Mouse (Mus musculus): ENCODE results near the gene Cryba2.

Cryba2 gene

DNA sequence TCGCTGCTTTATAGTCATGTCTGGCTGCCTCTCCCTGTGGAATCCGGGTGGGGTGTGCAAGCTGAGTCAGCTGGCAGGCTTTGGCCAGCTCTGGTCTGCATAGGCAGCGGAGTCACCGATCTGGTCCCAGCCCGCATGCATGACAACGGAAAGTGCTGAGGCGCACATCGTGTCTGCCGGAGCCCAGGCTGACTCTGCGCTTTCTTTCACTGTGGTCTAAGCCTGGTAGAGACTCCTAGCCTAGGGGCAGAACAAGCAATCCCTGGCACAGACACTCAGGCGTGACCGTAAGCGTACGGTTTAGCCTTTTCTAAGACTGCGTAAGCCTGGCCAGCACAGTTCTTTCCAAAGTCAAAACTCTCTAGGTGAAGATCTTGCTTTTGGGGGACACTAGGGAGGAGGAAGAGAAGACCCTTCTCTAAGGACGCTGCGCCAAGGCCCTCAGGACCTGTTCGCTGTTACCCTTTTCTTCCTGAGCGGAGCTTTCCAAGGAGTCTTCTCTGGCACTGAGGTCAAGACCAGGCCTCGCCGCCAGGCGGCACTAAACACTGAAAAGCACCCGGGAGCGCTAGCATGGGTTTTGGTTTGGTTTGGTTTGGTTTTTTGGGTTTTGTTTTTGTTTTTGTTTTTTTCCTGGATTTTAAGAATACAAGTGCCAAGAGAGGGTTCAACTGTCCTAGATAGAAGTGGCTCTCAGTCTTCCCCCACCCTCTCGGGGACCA lies at the start of gene Cryba2:
Gene Cryba2 (minus strand): TSS at position 10 of the 722 bp plus-strand sequence.
- Histone ChIP-seq H3K36me3 (ENCODE audit: control insufficient read depth, insufficient read depth, low read length, poor library complexity, severe bottlenecking) (no peaks in the 10 kb centered on the region), H3K27me3 (ENCODE audit: control insufficient read depth, insufficient read depth, low read length, poor library complexity, severe bottlenecking) (no peaks in the 10 kb centered on the region; the same call in 1 of the 2 replicates)
- DNase-seq (ENCODE audit: low read depth, low spot score): peak; percentile 29

DNA sequence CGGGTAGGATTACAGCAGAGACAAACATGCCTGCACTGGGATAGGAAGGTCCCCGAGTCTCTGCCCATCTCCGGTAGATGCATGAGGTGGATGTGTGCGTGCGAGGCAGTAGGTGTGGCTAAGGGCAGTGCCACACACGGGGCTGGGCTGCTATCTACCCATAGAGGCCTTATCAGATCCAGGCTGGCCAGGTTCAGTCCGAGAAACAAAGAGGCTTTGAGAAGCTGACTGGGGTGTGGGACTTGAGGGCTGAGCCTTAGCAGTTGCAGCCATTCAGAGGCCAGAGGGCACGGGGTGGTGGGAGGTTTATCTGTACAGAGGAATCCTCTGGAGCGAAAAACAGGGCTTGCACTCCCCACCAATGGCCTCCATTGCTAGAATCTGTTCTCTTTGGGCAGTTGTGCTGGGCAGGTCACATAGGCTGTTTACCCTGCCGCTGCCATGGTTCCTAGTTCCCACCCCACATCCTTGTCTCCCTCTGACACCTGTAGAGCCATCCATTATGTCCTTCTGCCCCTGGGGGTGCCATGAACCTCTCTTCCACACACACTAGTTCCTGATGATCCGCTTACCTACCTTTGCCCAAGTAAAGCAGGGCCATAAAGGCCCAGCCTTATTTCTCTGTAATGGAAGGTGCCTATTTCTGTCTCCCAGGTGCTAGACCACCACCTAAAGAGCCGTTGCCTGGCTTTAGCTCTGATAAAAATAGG lies 48.9 kb upstream of the Cryba2 start:
- Histone ChIP-seq H3K36me3 (ENCODE audit: control insufficient read depth, insufficient read depth, low read length, poor library complexity, severe bottlenecking) (no peaks in the 10 kb centered on the region), H3K27me3 (ENCODE audit: control insufficient read depth, insufficient read depth, low read length, poor library complexity, severe bottlenecking) (no peaks in the 10 kb centered on the region)
- no peak for DNase-seq (ENCODE audit: low read depth, low spot score)

DNA sequence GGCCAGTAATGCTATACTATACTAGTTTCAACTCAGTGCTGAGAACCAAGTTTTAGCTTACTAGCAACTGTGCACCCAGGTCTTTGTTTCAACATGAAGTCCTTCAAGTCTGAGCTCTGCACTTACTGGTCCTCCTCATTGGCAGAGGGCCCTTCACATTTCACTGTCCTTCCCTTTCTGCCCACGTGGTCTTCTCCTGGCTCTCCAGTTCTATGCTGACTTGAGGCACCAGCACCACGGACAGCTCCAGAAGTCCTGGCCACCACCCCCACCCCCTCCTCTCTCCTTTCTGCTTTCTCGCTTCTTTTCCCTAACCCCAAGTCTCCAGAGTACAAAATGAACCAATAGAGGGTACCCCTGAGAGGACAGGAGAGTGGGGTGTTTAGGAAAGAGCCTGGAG lies 46.8 kb upstream of the Cryba2 start:
- Histone ChIP-seq H3K27me3 (ENCODE audit: control insufficient read depth, insufficient read depth, low read length, poor library complexity, severe bottlenecking) (peaks cover 2% of the 10 kb centered on the region; the same call in 1 of the 2 replicates), H3K36me3 (ENCODE audit: control insufficient read depth, insufficient read depth, low read length, poor library complexity, severe bottlenecking) (no peaks in the 10 kb centered on the region)
- DNase-seq (ENCODE audit: low read depth, low spot score): no peak

DNA sequence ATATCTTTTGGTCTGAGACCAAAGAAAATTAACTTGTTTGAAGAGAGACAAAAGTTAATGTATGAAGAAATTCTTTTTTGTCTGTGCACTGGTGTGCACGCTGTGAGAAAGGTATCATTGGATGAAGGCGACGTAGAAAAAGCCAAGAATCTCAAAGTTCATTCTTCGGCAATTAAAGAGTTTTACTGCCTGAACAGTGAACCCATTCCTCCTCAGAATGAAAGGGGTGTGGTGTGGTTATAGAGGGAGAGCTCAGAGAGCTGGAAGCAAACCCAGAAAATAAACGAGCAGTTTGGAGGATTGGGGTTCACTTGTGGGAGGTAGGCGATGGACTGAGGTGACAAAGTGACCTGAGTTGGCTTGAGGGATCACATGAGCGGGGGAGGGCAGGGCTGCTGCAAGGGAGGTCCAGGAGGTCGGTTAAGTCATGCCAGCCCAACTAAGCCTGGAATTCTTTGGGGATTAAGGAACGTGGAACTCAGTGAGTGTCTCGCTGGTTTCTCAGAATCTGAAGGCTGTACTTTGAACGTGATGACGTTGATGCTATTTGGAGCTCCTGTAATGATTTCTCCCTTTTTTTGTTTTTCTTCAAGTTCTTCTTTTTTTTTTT lies 43.4 kb upstream of the Cryba2 start:
- no peak for DNase-seq (ENCODE audit: low read depth, low spot score)
- Histone ChIP-seq H3K27me3 (ENCODE audit: control insufficient read depth, insufficient read depth, low read length, poor library complexity, severe bottlenecking) (peaks cover 2% of the 10 kb centered on the region; the same call in 1 of the 2 replicates), H3K36me3 (ENCODE audit: control insufficient read depth, insufficient read depth, low read length, poor library complexity, severe bottlenecking) (no peaks in the 10 kb centered on the region)

DNA sequence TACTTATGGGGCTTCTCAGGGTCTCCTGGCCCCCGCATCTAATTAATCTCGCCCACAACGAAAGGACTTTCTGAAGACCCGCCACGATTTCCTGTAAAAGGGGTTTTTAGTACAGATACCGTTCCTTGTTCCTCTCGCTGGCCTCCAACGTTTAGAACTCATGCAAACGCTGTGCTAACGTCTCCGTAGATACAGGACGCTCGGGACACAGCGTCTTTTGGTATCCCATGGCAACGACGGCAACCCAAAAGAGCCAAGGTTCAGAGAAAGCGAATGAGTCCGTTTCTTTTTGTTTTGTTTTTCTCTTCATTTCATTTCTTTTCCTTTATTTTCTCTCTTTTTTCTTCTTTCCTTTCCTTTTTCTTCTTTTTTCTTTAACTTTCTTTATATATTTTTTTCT lies 42.5 kb upstream of the Cryba2 start, which contains the start of gene Cfap65:
Gene Cfap65 (minus strand): TSS at position 198 of the 400 bp plus-strand sequence.
- no peak for DNase-seq (ENCODE audit: low read depth, low spot score)
- H3K36me3 ChIP-seq (ENCODE audit: control insufficient read depth, insufficient read depth, low read length, poor library complexity, severe bottlenecking): no peaks in the 10 kb centered on the region
- H3K27me3 ChIP-seq (ENCODE audit: control insufficient read depth, insufficient read depth, low read length, poor library complexity, severe bottlenecking): peaks cover 2% of the 10 kb centered on the region; the same call in 1 of the 2 replicates

DNA sequence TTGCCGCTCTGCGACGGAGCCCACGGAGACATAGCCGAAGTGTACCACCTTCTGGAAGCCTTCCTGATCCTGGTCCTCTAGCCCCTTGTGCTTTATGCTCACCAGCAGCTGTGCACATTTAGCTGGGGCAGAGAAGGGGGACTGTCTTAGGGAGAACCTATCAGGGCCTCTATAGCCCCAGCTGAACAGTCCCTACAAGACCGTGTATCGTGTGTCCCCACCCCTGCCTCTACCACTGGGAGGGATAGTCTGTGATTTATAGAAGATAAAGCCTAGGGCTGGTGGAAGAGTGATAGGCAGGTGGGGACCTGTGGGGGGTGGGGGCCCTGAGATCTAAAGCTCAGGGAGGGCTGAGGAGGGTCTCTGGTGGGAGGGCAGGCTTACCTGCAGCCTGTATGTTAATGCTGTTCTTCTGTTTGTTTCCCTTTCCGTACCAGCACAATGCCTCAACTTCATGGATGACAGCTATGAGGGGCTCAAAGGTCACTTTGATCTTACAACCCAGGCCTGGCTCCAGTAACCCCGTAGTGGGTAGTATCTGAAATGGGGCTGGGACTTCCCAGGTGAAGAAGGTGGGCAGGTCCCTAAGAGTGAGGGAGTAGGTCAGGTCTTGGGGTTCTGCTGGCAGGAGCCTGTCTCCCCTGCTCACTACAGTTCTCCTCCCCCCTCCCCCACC lies 34.8 kb upstream of the Cryba2 start:
- Histone ChIP-seq H3K36me3 (ENCODE audit: control insufficient read depth, insufficient read depth, low read length, poor library complexity, severe bottlenecking) (no peaks in the 10 kb centered on the region), H3K27me3 (ENCODE audit: control insufficient read depth, insufficient read depth, low read length, poor library complexity, severe bottlenecking) (no peaks in the 10 kb centered on the region)
- no peak for DNase-seq (ENCODE audit: low read depth, low spot score)

DNA sequence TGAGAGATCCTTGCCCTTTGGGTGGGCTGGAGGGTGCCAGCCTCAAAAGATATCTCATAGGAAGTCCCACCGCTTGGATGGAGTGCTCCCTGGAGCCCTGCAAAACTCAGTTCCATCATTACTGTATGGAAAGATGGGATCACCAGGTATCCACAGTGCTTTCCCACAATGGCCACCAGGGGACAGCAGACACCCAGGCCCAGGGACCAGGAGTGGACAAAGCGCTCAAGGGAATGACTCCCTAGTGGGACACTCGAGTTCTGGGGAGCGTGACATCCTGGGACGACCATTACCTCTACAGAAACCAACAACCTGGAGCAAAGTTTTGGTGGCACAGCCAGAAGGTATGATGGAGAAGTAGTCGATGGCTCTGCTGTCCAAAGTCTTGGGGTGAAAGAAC lies 33.8 kb upstream of the Cryba2 start:
- Histone ChIP-seq H3K27me3 (ENCODE audit: control insufficient read depth, insufficient read depth, low read length, poor library complexity, severe bottlenecking) (no peaks in the 10 kb centered on the region), H3K36me3 (ENCODE audit: control insufficient read depth, insufficient read depth, low read length, poor library complexity, severe bottlenecking) (no peaks in the 10 kb centered on the region)
- DNase-seq (ENCODE audit: low read depth, low spot score): no peak

DNA sequence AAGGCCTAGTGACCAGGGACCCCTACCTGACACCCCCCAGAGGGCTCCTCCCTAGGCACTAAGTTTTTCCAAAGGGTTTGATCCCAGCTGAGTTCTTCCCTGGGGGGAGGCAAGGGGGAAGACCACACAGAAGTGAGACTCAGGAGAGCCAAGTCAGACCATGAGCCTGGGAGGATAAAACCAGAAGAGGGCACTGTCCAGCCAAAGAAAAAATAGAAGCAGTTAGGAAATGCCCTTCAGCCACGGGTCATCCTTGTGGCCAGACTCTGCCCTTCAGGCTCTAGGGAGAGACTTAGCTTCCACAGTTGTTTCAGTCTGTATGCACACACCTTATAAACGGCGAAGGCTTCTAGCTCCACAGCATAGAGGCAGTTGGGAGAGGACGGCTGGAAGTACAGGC lies 31.5 kb upstream of the Cryba2 start:
- DNase-seq (ENCODE audit: low read depth, low spot score): no peak
- Histone ChIP-seq H3K36me3 (ENCODE audit: control insufficient read depth, insufficient read depth, low read length, poor library complexity, severe bottlenecking) (no peaks in the 10 kb centered on the region), H3K27me3 (ENCODE audit: control insufficient read depth, insufficient read depth, low read length, poor library complexity, severe bottlenecking) (no peaks in the 10 kb centered on the region)

DNA sequence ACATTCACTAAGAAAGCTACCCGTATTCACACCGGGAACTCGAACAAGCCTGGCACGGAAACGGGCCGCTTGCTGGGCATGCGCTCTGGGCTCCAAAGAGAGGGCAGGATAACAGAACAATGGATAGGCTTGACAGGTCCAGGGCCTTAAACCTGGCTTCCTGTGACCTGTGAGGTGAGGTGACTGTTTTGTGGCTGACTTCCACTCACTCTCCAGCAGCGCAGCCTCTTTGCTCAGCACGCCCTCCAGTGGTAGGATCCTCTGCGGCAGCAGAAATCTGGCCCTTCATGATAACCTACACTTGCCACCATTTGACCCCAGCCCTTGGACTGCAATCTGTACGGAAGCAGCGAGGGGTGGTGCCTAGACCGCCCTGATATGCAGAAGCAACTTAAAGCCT lies 22.8 kb upstream of the Cryba2 start:
- no peaks in the 10 kb centered on the region for H3K36me3 ChIP-seq (ENCODE audit: control insufficient read depth, insufficient read depth, low read length, poor library complexity, severe bottlenecking)
- H3K27me3 ChIP-seq (ENCODE audit: control insufficient read depth, insufficient read depth, low read length, poor library complexity, severe bottlenecking): no peaks in the 10 kb centered on the region
- no peak for DNase-seq (ENCODE audit: low read depth, low spot score)

DNA sequence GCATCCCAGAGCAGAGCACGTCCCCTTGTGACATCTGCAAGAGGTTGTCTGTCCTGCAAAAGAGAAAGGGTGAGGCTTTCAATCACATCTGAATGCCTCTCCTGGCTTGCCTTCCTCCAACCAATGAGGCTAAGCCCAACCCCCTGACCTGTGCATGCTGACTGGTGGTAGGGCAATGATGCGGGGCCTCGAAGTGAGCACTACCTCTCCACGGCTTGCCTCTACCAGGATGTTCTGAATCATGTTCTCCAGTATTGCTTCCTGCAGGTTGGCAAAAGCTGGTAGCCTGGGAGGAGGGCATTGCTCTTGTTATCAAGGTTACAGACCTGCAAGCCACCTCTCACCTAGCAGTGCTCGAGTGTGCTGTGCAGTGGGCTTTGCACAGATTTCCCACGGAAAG lies 9.2 kb upstream of the Cryba2 start:
- DNase-seq (ENCODE audit: low read depth, low spot score): no peak
- no peaks in the 10 kb centered on the region for H3K36me3 ChIP-seq (ENCODE audit: control insufficient read depth, insufficient read depth, low read length, poor library complexity, severe bottlenecking)

DNA sequence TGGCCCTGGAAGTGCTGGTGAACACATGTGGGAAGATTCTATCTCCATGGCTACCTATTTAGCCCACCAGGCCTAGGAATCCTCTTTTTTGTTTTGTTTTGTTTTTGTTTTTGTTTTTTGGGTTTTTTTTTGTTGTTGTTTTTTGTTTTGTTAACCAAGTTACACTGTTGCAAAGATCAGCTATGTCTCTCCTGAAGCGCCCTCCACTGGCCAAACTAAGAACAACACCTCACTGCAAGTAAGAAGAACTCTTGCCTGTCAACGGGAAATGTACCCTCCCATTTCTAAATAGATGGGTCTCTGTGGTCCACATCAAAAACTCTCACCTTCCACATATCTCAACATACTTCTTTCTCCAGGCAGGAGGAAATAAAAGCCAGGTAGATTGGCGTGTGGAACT lies 8.7 kb upstream of the Cryba2 start:
- Histone ChIP-seq H3K27me3 (ENCODE audit: control insufficient read depth, insufficient read depth, low read length, poor library complexity, severe bottlenecking) (no peaks in the 10 kb centered on the region), H3K36me3 (ENCODE audit: control insufficient read depth, insufficient read depth, low read length, poor library complexity, severe bottlenecking) (no peaks in the 10 kb centered on the region)
- DNase-seq (ENCODE audit: low read depth, low spot score): peak; percentile 63

More for the DNA sequence above, 9.2 kb upstream of the Cryba2 start:
- H3K27me3 ChIP-seq (ENCODE audit: control insufficient read depth, insufficient read depth, low read length, poor library complexity, severe bottlenecking): no peaks in the 10 kb centered on the region

DNA sequence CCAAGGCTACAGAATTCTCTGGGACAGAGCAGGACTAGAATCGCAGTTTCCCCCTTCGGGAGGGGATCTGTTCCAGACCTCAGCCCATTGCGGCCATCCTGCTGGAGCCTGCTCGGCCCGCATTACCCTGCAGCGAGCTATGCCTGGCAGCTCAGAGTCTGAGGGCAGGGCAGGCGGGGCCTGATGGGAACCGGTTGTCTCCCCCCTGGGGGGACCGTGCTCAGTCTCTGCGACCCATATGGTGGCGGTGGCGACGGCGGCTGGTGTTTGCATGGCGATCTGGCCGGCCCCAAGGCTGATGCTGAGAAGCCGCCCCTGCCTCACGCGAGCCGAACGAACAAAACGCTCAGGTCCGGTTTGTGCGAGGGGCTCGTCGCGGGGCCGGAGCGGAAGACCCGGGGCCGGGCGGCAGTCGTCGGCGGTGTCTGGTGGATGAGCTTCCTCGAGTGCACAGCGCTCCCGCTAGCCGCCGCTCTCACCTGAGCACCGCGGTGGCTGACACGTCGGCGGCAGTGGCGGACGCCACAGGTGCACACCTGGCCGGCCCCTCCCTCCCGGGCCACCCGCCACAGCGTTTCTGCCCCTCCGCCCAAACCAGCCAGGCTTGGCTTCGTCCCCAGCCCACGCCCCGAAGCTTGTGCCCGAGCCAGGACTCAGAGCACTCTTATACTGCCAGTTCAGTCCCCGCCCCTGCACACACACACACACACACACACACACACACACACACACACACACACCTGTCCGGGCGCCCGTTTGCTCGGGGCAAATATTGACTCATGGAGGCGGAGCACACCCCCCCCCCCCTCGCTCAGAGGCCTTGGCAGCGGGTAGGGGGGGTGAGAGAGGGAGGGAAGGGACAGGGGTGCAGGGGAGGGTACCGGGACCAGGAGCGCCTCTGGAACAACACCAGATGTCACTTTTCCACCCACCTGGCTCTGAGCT lies 7.7 kb upstream of the Cryba2 start:
- DNase-seq (ENCODE audit: low read depth, low spot score): no peak
- Histone ChIP-seq H3K36me3 (ENCODE audit: control insufficient read depth, insufficient read depth, low read length, poor library complexity, severe bottlenecking) (no peaks in the 10 kb centered on the region), H3K27me3 (ENCODE audit: control insufficient read depth, insufficient read depth, low read length, poor library complexity, severe bottlenecking) (no peaks in the 10 kb centered on the region)

DNA sequence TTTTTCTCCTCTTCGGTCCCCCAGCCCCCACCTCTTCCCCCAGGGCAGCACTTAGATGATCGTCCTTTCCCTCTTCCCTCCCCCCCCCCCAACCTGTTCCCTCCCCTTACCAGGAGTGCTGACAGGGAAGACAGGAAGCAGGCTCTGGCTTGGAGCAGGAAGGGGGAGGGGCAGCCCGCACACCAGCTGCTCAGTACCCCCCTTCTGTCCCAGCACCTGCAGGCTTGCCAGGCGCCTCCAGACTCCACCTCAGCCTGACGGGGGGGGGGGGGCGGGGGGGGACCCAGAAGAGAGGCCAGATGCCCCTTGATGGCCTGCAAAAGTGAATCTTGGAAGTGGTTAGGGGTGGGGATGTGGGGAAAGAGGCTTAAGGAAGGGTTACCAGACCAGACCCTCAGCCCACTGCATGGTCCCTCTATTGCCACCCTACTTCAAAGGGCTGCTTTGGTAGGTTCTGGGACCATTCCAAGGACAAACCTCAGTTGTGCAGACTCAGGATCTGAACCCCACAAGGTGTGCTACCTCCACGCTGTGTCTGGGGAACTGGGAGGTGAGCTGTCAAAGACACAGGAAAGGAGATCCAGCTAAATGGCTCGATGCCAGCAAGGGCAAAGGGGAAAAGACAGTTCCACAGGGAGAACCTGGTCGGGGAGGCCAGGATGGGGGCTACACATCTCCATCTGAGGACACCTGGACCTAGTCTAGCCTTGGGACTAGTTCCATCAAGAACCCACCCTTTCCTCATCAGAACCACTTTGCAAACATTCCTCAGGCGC lies 5.9 kb upstream of the Cryba2 start:
- no peak for DNase-seq (ENCODE audit: low read depth, low spot score)
- H3K36me3 ChIP-seq (ENCODE audit: control insufficient read depth, insufficient read depth, low read length, poor library complexity, severe bottlenecking): no peaks in the 10 kb centered on the region
- no peaks in the 10 kb centered on the region for H3K27me3 ChIP-seq (ENCODE audit: control insufficient read depth, insufficient read depth, low read length, poor library complexity, severe bottlenecking)

All from splenic B cell, adult 2 months (primary cell).